Comparison of ENCODE assay signal across 23 mouse cellular contexts in genomic region chr1:181873086-181873920, GRCm38 (mm10). TPM values are rescaled to one million over a fixed set of nuclear protein-coding genes. Genes with fewer than 3 reads are reported as not detected.
DNase-seq lines count a peak whose midpoint lies in the region; ATAC-seq lines count a peak whose summit lies in the region.
"Had no signal": no experiment of that assay in that cellular context is flagged by ENCODE, and none has a peak within 500 bp of the region (broad histone marks: within the 10 kb centered on the region; RNA-seq: fewer than 3 reads in every experiment).

No protein-coding gene starts in this region.

- no peak overlapping the region for H3K9ac ChIP-seq in midbrain, embryonic 13.5 days (replicated peaks)
- H3K9ac ChIP-seq: limb, embryonic 13.5 days; liver, embryonic 13.5 days; lung, embryonic 14.5 days; neural tube, embryonic 12.5 days had no signal

- peaks cover 4% of the 10 kb centered on the region; the same call in 1 of the 2 replicates for H3K27me3 ChIP-seq in heart, embryonic 10.5 days (ENCODE audit: insufficient read depth, poor library complexity, severe bottlenecking)
- H3K27me3 ChIP-seq in midbrain, embryonic 13.5 days: no peaks in the 10 kb centered on the region
- H3K27me3 ChIP-seq: liver, embryonic 13.5 days; neural tube, embryonic 12.5 days had no signal

- no peak overlapping the region for H3K27ac ChIP-seq in heart, embryonic 10.5 days
- H3K27ac ChIP-seq in midbrain, embryonic 13.5 days: no peak overlapping the region
- H3K27ac ChIP-seq: forebrain, embryonic 10.5 days; hindbrain, embryonic 10.5 days; hindbrain, postnatal 0 days; limb, embryonic 13.5 days; liver, embryonic 13.5 days; midbrain, embryonic 10.5 days; neural tube, embryonic 12.5 days had no signal

- ATAC-seq in midbrain, embryonic 13.5 days: no peak
- ATAC-seq: forebrain, embryonic 16.5 days; hindbrain, postnatal 0 days; intestine, embryonic 16.5 days had no signal

- H3K4me2 ChIP-seq in midbrain, embryonic 13.5 days (replicated peaks): no peak overlapping the region
- H3K4me2 ChIP-seq: limb, embryonic 13.5 days; liver, embryonic 13.5 days; lung, embryonic 14.5 days; neural tube, embryonic 12.5 days had no signal

- H3K4me3 ChIP-seq in heart, embryonic 10.5 days: no peak overlapping the region
- no peak overlapping the region for H3K4me3 ChIP-seq in midbrain, embryonic 13.5 days (replicated peaks)
- H3K4me3 ChIP-seq: forebrain, embryonic 10.5 days; hindbrain, embryonic 10.5 days; limb, embryonic 13.5 days; liver, embryonic 13.5 days; midbrain, embryonic 10.5 days; neural tube, embryonic 12.5 days had no signal

- no peaks in the 10 kb centered on the region for H3K9me3 ChIP-seq in heart, embryonic 10.5 days
- no peaks in the 10 kb centered on the region for H3K9me3 ChIP-seq in midbrain, embryonic 13.5 days
- H3K9me3 ChIP-seq: forebrain, embryonic 10.5 days; hindbrain, embryonic 10.5 days; limb, embryonic 13.5 days; liver, embryonic 13.5 days; midbrain, embryonic 10.5 days; neural tube, embryonic 12.5 days had no signal

- peak; percentile 88 for DNase-seq in heart, adult 11 months
- DNase-seq in heart, embryonic 10.5 days (ENCODE audit: low spot score): no peak
- peak; percentile 73 for DNase-seq in 416B (ENCODE audit: low read depth)
- DNase-seq in naive thymus-derived CD4-positive, alpha-beta T cell, adult 2 months (ENCODE audit: low read depth): peak; percentile 32
- DNase-seq in thymus, postnatal 25 days: peak; percentile 66
- no peak for DNase-seq in gastrocnemius, postnatal 36 days
- DNase-seq: cerebellum, adult 11 months; cerebellum, postnatal 10 days; gastrocnemius, postnatal 14 days; kidney, postnatal 36 days; liver, embryonic 13.5 days; lung, embryonic 14.5 days; right cerebral cortex, postnatal 25 days; spleen, adult 18-20 months had no signal

- intact Hi-C loops in gastrocnemius, postnatal 36 days (cut with DNase I): no loop called here

- H3K4me1 ChIP-seq in heart, embryonic 10.5 days: peaks cover 8% of the 10 kb centered on the region; the same call in 1 of the 2 replicates
- H3K4me1 ChIP-seq in midbrain, embryonic 13.5 days (replicated peaks): no peaks in the 10 kb centered on the region
- H3K4me1 ChIP-seq: forebrain, embryonic 10.5 days; limb, embryonic 13.5 days; neural tube, embryonic 12.5 days had no signal

- WGBS in heart, embryonic 10.5 days: 72% methylated on average over 9 of the region's 9 CpGs
- 83% methylated on average over 9 of the region's 9 CpGs for WGBS in midbrain, embryonic 13.5 days

- H3K36me3 ChIP-seq in heart, embryonic 10.5 days: no peaks in the 10 kb centered on the region
- no peaks in the 10 kb centered on the region for H3K36me3 ChIP-seq in midbrain, embryonic 13.5 days
- H3K36me3 ChIP-seq: forebrain, embryonic 10.5 days; hindbrain, embryonic 10.5 days; limb, embryonic 13.5 days; liver, embryonic 13.5 days; midbrain, embryonic 10.5 days; neural tube, embryonic 12.5 days had no signal

RNA-seq across cellular contexts. Expression of gene Lbr, which starts 30.5 kb away (rescaled TPM):
- polyA plus RNA-seq in heart, embryonic 10.5 days (2016; fragmentation: Nextera tagmentation; extraction: Ambion mirVana): 126 and 128 TPM in 2 replicates
- polyA plus RNA-seq in midbrain, embryonic 13.5 days (2015; fragmentation: Nextera tagmentation; extraction: Ambion mirVana): 56.6 and 61.0 TPM in 2 replicates
- 10 to 100 TPM; 17.7 to 20.5 TPM for total RNA-seq in gastrocnemius, postnatal 36 days (2021)

Comparison
In these comparisons a context has a peak if more than half of its experiments do, and no peak if none do; other contexts are left out.
1. DNase-seq: peak in heart, adult 11 months (single experiment), 416B (single experiment), naive thymus-derived CD4-positive, alpha-beta T cell, adult 2 months (single experiment) and thymus, postnatal 25 days (single experiment); none in heart, embryonic 10.5 days (single experiment) and gastrocnemius, postnatal 36 days (0 of 2).